Mouse (Mus musculus) embryonic fibroblast, embryonic 13.5 days (primary cell): ENCODE measurements around the gene Tas2r115.

ENCODE experiments used
- CTCF ChIP-seq: IDR thresholded peaks from 2 replicates; pipeline ENCODE4 v1.5.1; 2011; ENCODE audit warnings: mild to moderate bottlenecking, control low read depth, low read length, moderate library complexity, borderline replicate concordance; ENCODE audit not compliant: insufficient read depth
- POLR2A ChIP-seq: IDR thresholded peaks from 2 replicates; pipeline ENCODE4 v1.6.1; 2011; ENCODE audit warnings: low read depth, mild to moderate bottlenecking, control low read depth, low read length, moderate library complexity

DNA sequence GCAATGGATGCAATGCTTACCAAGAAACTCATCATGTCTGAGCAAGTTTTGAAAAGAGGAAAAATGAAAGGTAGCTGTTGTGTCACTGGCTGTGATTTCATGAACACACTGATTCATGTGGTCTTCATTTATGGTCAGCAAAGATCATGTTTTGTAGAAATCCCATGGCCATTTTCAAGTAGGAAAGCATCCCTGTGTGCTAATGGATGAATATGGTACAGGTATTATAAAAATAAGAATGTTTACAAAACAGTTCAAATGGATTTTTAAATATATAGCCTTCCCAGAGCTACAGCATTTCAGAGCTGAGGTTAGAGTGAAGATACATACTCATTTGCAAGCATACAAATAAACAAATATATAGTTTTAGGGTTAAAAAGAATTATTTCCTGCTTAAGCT lies 40.2 kb upstream of the Tas2r115 start, which contains the start of gene Tas2r136:
- TF ChIP-seq POLR2A, result no peak
- no peak for TF ChIP-seq CTCF
